Mouse (Mus musculus): ENCODE data around the gene Fam20b. TPM values are rescaled to one million over a fixed set of nuclear protein-coding genes. Genes with fewer than 3 reads are reported as not detected.
A peak's percentile ranks its signal among the peaks of the same experiment; 100 is the strongest.

Fam20b gene
- polyA plus RNA-seq, 2 experiments = 7.5 to 9.9 TPM

- WGBS (ENCODE audit: insufficient replicate concordance) = 45% methylated on average over 9 of the region's 9 CpGs
- Histone ChIP-seq H3K4me2 (ENCODE audit: low read depth) (no peak overlapping the region), H3K27ac (no peak overlapping the region), H3K9me3 (ENCODE audit: control insufficient read depth, low read length) (no peaks in the 10 kb centered on the region), H3K9ac (replicated peaks) (no peak overlapping the region), H3K4me3 (ENCODE audit: insufficient read depth in 1 of 2, low read depth in 2 of 2, low read length in 2 of 2) (no peak overlapping the region), H3K4me1 (replicated peaks; ENCODE audit: control insufficient read depth in 2 of 2, insufficient read depth in 2 of 2, low read length in 1 of 2) (peaks cover 5 to 6% of the 10 kb centered on the region in 2 experiments), H3K27me3 (ENCODE audit: control insufficient read depth, insufficient read depth, low read length) (no peaks in the 10 kb centered on the region), H3K36me3 (replicated peaks; ENCODE audit: control insufficient read depth, insufficient read depth, low read depth) (no peaks in the 10 kb centered on the region)
- DNase-seq (ENCODE audit: low read depth in 3 of 3, low spot score in 3 of 3) (no peak), ATAC-seq (ENCODE audit: insufficient read depth) (no peak)
- TF ChIP-seq EP300 (IDR thresholded peaks at IDR 0.05; ENCODE audit: low read depth) (no peak), CTCF (IDR thresholded peaks at IDR 0.05; ENCODE audit: low read depth) (peak; percentile 72)
Observed at GRCm38 (mm10) chr1:156730802-156731201, 11.9 kb upstream of the Fam20b start.

GRCm38 (mm10) chr1:156727234-156728108 lies 8.6 kb upstream of the Fam20b start:
- TF ChIP-seq CTCF (IDR thresholded peaks at IDR 0.05; ENCODE audit: low read depth) (no peak), EP300 (IDR thresholded peaks at IDR 0.05; ENCODE audit: low read depth) (no peak)
- Histone ChIP-seq H3K9ac (replicated peaks) (no peak overlapping the region), H3K27ac (no peak overlapping the region), H3K27me3 (ENCODE audit: control insufficient read depth, insufficient read depth, low read length) (no peaks in the 10 kb centered on the region), H3K36me3 (replicated peaks; ENCODE audit: control insufficient read depth, insufficient read depth, low read depth) (no peaks in the 10 kb centered on the region), H3K4me1 (replicated peaks; ENCODE audit: control insufficient read depth in 2 of 2, insufficient read depth in 2 of 2, low read length in 1 of 2) (no peaks in the 10 kb centered on the region), H3K9me3 (ENCODE audit: control insufficient read depth, low read length) (no peaks in the 10 kb centered on the region), H3K4me3 (ENCODE audit: insufficient read depth in 1 of 2, low read depth in 2 of 2, low read length in 2 of 2) (no peak overlapping the region), H3K4me2 (ENCODE audit: low read depth) (no peak overlapping the region)
- DNase-seq (ENCODE audit: low read depth in 3 of 3, low spot score in 3 of 3) (no peak), ATAC-seq (ENCODE audit: insufficient read depth) (no peak)
- 58% methylated on average over 13 of the region's 14 CpGs for WGBS (ENCODE audit: insufficient replicate concordance)

- ATAC-seq (ENCODE audit: insufficient read depth) (no peak), DNase-seq (ENCODE audit: low read depth in 3 of 3, low spot score in 3 of 3) (no peak)
- no peaks in the 10 kb centered on the region for H3K9me3 ChIP-seq (ENCODE audit: control insufficient read depth, low read length)
- no peak overlapping the region for H3K27ac ChIP-seq
- peaks cover 15 to 16% of the 10 kb centered on the region in 2 experiments for H3K4me1 ChIP-seq (replicated peaks; ENCODE audit: control insufficient read depth in 2 of 2, insufficient read depth in 2 of 2, low read length in 1 of 2)
- H3K27me3 ChIP-seq (ENCODE audit: control insufficient read depth, insufficient read depth, low read length) = no peaks in the 10 kb centered on the region
- H3K4me3 ChIP-seq (ENCODE audit: insufficient read depth in 1 of 2, low read depth in 2 of 2, low read length in 2 of 2) = no peak overlapping the region
- no peak overlapping the region for H3K9ac ChIP-seq (replicated peaks)
- TF ChIP-seq EP300 (IDR thresholded peaks at IDR 0.05; ENCODE audit: low read depth) (0 out of 2 replicates have a peak, but pooled peaks have one; percentile 14), CTCF (IDR thresholded peaks at IDR 0.05; ENCODE audit: low read depth) (no peak)
- peak overlapping the region; percentile 15; the same call in 1 of the 2 replicates for H3K4me2 ChIP-seq (ENCODE audit: low read depth)
- WGBS (ENCODE audit: insufficient replicate concordance) = 18% methylated on average over 6 of the region's 6 CpGs
- no peaks in the 10 kb centered on the region for H3K36me3 ChIP-seq (replicated peaks; ENCODE audit: control insufficient read depth, insufficient read depth, low read depth)
Observed at GRCm38 (mm10) chr1:156722089-156722488, 3.2 kb upstream of the Fam20b start.

GRCm38 (mm10) chr1:156720046-156720445 lies 1.2 kb upstream of the Fam20b start:
- H3K4me1 ChIP-seq (replicated peaks; ENCODE audit: control insufficient read depth in 2 of 2, insufficient read depth in 2 of 2, low read length in 1 of 2) = peaks cover 17 to 19% of the 10 kb centered on the region in 2 experiments
- no peaks in the 10 kb centered on the region for H3K27me3 ChIP-seq (ENCODE audit: control insufficient read depth, insufficient read depth, low read length)
- no peak overlapping the region for H3K9ac ChIP-seq (replicated peaks)
- H3K4me2 ChIP-seq (ENCODE audit: low read depth) = no peak overlapping the region; the same call in 1 of the 2 replicates
- H3K27ac ChIP-seq = no peak overlapping the region
- DNase-seq (ENCODE audit: low read depth in 3 of 3, low spot score in 3 of 3) (no peak), ATAC-seq (ENCODE audit: insufficient read depth) (no peak)
- H3K4me3 ChIP-seq (ENCODE audit: insufficient read depth in 1 of 2, low read depth in 2 of 2, low read length in 2 of 2) = no peak overlapping the region
- TF ChIP-seq EP300 (IDR thresholded peaks at IDR 0.05; ENCODE audit: low read depth) = no peak
- TF ChIP-seq CTCF (IDR thresholded peaks at IDR 0.05; ENCODE audit: low read depth) = no peak
- no peaks in the 10 kb centered on the region; the same call in 1 of the 2 replicates for H3K36me3 ChIP-seq (replicated peaks; ENCODE audit: control insufficient read depth, insufficient read depth, low read depth)
- no peaks in the 10 kb centered on the region for H3K9me3 ChIP-seq (ENCODE audit: control insufficient read depth, low read length)
- 73% methylated on average over 4 of the region's 4 CpGs for WGBS (ENCODE audit: insufficient replicate concordance)

- DNase-seq (ENCODE audit: low read depth in 3 of 3, low spot score in 3 of 3) = peak in 1 of 3 experiments; percentile 50
- H3K4me2 ChIP-seq (ENCODE audit: low read depth) = peak overlapping the region; percentile 93
- no peaks in the 10 kb centered on the region for H3K9me3 ChIP-seq (ENCODE audit: control insufficient read depth, low read length)
- H3K9ac ChIP-seq (replicated peaks) = peak overlapping the region; percentile 91
- TF ChIP-seq CTCF (IDR thresholded peaks at IDR 0.05; ENCODE audit: low read depth) = no peak
- no peak for TF ChIP-seq EP300 (IDR thresholded peaks at IDR 0.05; ENCODE audit: low read depth)
- peak; percentile 63 for ATAC-seq (ENCODE audit: insufficient read depth)
- H3K36me3 ChIP-seq (replicated peaks; ENCODE audit: control insufficient read depth, insufficient read depth, low read depth) = no peaks in the 10 kb centered on the region; the same call in 1 of the 2 replicates
- H3K27me3 ChIP-seq (ENCODE audit: control insufficient read depth, insufficient read depth, low read length) = no peaks in the 10 kb centered on the region
- peak overlapping the region; percentile 72 for H3K27ac ChIP-seq
- H3K4me1 ChIP-seq (replicated peaks; ENCODE audit: control insufficient read depth in 2 of 2, insufficient read depth in 2 of 2, low read length in 1 of 2) = peaks cover 17 to 19% of the 10 kb centered on the region in 2 experiments
- under 1% methylated on average over 59 of the region's 73 CpGs for WGBS (ENCODE audit: insufficient replicate concordance)
- H3K4me3 ChIP-seq (ENCODE audit: insufficient read depth in 1 of 2, low read depth in 2 of 2, low read length in 2 of 2) = peak overlapping the region; percentile 84 to 95
Observed at GRCm38 (mm10) chr1:156718286-156718949, 468 bp downstream of the Fam20b start.

Measured in liver, embryonic 14.5 days (tissue).